Mouse (Mus musculus): ENCODE results near the gene Ubxn1.
"Not testable (repeated sequence)": the region's sequence is repeated elsewhere in the genome, so short reads cannot be mapped to it uniquely, and the experiment has no call there.

Ubxn1 gene

DNA sequence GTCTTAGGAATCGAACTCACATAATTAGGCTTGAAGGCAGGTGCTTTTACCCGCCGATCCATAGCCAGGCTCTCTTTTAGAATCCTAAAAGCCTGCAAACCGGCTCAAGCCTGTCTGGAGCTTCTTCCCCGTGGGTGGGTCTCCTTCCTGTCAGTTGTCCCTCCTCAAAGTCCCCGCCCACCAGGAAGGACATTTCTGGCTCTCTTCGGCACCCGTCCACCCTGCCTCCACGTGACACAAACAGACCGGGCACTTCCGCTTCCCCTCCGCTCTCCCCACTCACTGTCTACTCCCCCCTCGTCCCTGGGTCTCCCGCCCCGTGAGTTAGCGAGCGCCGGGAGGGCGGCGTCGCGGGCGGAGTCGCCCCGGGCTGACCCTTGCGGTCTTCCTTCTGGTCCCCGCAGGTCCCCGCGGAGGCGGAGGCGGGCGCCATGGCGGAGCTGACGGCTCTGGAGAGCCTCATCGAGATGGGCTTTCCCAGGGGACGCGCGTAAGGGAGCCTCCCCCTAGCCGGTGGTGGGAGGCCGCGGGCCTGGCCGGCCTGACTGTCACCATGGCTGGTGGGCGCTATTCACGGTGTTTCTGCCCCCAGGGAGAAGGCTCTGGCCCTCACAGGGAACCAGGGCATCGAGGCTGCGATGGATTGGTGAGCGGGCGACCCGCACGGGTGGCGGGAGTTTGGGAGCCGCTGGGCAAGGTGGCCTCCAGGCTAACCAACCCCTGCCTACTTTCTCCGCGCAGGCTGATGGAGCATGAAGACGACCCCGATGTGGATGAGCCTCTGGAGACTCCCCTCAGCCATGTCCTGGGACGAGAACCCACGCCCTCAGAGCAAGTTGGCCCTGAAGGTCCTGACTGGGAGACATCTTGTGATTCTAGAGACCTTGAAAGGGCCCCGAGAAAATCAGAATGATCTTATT is at the start of gene Ubxn1:
Gene Ubxn1 (plus strand): TSS at position 230 of the 920 bp plus-strand sequence.
- peak; percentile 97 for DNase-seq

DNA sequence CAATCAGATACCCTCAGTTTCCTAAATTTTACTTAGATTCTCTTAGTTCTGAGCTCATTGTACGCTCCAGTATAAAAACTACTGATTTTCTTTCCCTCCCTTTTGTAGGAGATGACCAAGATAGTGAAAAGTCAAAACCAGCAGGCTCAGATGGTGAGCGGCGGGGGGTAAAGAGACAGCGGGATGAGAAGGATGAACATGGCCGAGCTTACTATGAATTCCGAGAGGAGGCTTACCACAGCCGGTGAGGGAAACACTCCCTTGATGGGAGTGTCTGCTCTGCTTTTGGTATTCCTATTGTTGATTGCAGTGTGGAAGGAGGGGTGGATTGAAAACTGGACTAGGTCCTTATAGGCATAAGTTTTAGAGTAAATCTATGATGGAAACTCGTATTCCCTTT is 48.6 kb upstream of the Ubxn1 start:
- DNase-seq = no peak

DNA sequence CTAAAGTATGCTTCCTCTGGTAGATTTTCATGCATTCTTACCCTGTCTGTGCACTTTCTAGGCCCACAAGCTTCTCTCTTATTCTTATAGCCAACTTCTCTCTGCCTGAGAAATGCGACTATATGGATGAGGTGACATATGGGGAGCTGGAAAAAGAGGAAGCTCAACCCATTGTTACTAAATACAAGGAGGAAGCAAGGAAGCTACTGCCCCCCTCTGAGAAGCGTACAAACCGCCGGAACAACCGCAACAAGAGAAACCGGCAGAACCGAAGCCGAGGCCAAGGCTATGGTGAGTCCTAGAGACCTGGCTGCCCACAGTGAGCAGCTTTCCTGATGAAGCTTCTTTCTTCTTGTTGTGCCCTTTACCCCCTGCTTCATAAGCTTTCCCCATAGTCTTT is 41.6 kb upstream of the Ubxn1 start, which contains the start of gene AC129217.1:
Gene AC129217.1 (plus strand): TSS at position 114 of the 400 bp plus-strand sequence.
- DNase-seq = no peak

GRCm38 (mm10) chr19:8830664-8831063 is 40.6 kb upstream of the Ubxn1 start:
- DNase-seq = no peak

DNA sequence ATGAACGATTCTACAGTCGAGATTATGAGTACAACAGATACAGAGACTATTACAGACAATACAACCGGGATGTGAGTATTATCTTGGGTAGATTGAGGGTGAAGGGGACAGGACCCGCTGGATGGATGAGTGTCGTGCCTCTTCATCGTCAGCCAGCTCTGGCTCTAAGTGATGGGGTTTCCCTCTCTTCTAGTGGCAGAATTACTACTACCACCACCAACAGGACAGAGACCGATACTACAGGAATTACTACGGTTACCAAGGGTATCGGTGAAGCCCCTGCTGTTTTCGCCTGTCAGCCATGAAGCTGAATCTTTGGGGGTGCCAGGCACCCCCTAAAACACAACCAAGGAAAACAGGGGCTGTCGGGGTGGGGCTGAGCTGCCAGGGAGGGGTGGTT is 40.0 kb upstream of the Ubxn1 start:
- no peak for DNase-seq

- DNase-seq = no peak
Measured at GRCm38 (mm10) chr19:8832971-8833370, 38.3 kb upstream of the Ubxn1 start.

- DNase-seq = not testable (repeated sequence)
Measured at GRCm38 (mm10) chr19:8836327-8836726, 35.0 kb upstream of the Ubxn1 start.

DNA sequence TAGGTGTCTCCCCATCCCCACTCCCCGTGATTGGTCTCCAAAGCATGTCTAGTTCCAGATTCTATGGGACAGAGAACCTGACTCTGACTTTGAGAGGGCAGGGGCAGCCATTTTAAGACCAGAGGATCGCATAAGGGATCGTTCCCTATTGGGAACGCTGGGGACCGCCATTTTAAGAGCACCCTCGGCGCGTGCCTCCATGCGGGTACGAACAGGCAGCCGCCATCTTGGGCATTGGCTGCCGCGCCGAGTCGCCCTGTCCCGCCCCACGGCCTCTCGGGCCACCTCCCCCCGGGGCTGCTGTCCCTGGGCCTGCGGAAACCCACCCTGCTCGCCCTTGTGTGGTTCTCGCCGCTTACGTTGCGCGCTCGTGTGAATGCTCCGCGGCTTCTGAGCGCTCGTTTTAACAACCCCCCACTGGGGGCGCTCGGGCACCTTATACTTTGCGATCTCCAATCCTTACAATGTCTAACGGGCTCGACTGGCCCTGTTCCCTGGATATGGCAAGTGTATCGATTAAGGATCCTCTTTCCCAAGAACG is 34.0 kb upstream of the Ubxn1 start, which contains the start of gene Bscl2:
Gene Bscl2 (plus strand): TSS at position 217 of the 541 bp plus-strand sequence.
- DNase-seq = peak; percentile 81 to 85

DNA sequence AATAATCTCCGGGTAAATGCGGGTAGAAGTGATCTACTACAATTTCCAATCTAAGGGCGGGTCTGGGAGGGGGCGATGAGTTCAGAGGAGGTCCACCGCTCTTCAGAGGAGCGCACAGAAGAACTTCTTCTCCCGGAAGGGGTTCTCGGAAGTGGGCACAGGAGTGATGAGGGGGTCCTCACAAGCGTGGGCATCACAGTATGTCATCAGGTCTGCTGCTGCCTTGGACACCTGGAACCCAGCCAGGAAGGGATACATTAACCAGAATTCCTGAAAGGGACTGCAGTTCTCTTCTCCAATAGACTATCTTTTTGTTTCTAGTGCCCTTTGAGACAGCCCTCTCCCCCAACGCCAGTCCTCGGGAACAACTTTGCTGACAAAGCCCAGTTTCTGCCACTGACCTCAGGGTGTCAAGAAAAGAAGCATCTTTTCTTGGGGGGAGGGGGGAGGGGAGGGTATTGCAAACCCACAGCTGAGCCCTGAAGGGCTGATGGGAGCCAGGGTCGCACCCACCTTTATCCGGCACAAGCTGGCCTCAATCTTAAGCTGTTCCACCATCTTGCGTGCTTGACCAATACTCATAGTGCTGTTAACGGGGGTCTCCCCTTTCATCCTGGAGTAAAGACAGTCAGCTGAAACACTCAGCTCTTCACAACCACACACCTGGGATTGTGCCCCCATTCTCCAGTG is 33.1 kb upstream of the Ubxn1 start:
- DNase-seq = no peak

DNA sequence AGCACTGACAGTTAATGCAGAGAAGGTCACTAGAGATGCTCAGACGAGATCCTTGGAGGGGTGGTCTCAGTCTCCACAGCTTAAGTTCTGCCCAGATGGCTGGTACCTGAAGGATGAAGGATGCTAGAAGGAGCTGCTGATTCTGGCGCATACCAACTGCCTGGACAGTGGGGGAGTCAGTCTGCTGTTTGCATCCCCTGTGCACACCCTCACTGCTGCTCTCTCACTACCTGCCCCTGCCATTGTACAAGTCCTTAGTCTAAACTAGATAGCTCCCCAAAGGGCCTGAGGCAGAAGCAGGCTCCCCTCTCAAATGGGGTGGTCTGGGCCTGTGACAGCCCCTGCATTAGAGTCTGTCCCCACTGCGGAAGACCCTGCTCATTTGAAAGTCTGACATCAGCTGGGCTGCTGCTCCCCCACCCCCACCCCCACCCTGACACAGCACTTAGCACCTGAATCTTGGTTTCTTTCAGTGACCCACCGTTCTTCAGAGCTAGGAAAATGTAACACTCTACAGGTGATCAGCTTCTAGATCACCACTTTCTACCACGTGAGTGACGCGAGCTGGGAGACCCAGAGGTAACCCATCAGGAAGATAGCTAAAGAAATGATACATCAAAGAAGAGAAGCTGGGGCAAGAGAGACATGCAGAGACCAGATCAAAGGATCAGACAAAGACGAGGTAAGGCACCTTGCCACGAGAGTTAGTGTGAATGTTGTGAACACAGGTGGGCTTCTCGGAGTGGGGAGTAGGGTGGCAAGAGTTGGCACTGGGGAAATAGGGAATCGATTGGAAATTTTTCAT is 32.0 kb upstream of the Ubxn1 start, which contains the start of gene Gng3:
Gene Gng3 (minus strand): TSS at position 92 of the 805 bp plus-strand sequence.
- DNase-seq = no peak

GRCm38 (mm10) chr19:8839908-8840791 is 31.1 kb upstream of the Ubxn1 start:
- DNase-seq = peak; percentile 63 to 68

- no peak for DNase-seq
Measured at GRCm38 (mm10) chr19:8841012-8841411, 30.3 kb upstream of the Ubxn1 start.

GRCm38 (mm10) chr19:8842961-8843360 is 28.3 kb upstream of the Ubxn1 start:
- DNase-seq = no peak

GRCm38 (mm10) chr19:8844371-8845129 is 26.7 kb upstream of the Ubxn1 start:
- DNase-seq = peak; percentile 61 to 72

- DNase-seq = no peak
Measured at GRCm38 (mm10) chr19:8848356-8848755, 22.9 kb upstream of the Ubxn1 start.

DNA sequence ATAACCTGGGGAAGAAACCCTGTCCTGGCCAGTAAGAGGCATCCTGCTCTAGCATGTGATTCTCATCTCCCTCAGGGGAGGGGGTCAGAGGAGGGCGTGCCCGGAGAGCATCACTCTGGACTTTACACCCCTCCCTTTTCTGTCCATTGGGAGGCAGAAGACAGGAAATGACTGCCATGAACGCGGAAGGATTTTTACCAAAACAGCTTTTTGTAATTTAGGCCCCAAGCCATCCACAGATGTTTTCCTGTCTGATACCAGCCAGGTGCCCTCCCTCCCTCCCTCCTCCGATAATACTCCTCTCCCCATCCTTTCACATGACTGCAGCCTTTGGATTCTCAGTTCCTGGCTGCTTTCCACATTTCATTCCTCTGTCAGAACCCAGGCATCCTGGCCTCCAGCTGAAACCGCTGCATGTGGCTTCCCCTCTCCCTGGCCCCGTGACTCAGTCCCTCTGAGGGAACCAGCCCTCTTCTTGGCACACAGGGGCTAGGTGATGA is 20.8 kb upstream of the Ubxn1 start, which contains the start of gene Lrrn4cl:
Gene Lrrn4cl (plus strand): TSS at position 367 of the 500 bp plus-strand sequence.
- DNase-seq = no peak

- DNase-seq = no peak
Measured at GRCm38 (mm10) chr19:8851639-8852038, 19.7 kb upstream of the Ubxn1 start.

GRCm38 (mm10) chr19:8852236-8852928 is 18.9 kb upstream of the Ubxn1 start:
- no peak for DNase-seq

GRCm38 (mm10) chr19:8853117-8853516 is 18.2 kb upstream of the Ubxn1 start:
- no peak for DNase-seq

DNA sequence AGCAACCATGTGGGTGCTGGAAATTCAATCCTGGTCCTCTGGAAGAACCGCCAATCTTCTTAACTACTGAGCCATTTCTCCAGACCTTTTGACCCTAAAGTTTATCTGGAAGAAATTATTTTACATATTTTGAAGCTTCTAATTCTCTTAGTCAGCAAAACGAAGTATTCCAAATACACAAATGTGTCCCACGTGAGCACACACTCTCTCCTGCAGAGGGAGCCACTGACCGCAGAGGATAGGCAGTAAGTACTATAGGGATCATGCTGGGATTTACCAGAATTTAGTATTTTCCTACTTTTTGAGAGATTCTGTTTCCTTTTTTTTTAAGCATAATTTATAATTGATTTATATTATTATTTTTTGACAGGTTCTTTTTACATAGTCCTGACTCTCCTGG is 13.6 kb upstream of the Ubxn1 start:
- peak; percentile 41 to 46 for DNase-seq
